Mouse (Mus musculus) cerebellum, adult 11 months (tissue): ENCODE results near the gene Pick1.
"Not testable (repeated sequence)": the region's sequence is repeated elsewhere in the genome, so short reads cannot be mapped to it uniquely, and the experiment has no call there.

Experiments
- DNase-seq: peaks from one replicate; pipeline ENCODE4 v3.0.0; 2022

The Pick1 gene

DNA sequence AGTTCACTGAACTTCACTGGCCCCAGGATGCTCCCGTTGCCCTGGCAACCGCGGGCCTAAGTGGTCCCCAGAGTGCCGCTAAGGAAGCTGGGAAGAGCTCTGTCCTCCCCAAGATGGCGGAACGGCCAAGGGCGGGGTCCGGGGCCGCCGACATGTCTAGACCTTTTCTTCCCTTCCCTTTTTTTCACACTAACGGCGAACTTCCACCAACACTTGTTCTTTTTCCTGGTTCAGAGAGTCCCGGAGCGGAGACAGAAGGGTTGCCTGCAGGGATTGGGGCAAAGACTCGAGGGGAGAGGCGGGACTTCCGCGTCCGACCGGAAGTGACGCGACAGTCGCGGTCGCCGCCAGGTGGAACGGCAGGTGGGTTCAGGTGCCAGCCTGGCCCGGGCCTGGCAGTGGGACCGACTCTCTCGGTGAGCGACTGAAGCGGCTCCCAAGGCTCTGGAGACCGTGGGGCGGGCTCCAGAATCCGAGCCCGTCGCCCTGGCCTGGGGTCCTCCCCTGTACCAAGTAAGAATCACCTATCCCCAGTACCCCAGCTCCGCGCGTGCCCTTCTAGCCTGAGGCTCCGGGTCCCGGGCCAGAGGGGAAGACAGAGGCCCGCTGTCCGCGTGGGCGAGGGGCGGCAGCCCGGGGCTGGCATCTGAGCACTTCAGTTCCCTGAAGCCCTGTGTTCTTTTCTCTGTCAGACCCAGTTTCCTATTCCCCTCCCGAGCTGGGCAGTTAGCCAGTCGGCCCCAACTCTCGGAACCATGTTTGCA, at the start of gene Pick1, which contains the start of gene Gm49486:
TSS of gene Pick1 (plus strand) at position 116 of the 764 bp plus-strand sequence.
TSS of gene Gm49486 (plus strand) at position 334 of the 764 bp plus-strand sequence.
- peak; percentile 92 for DNase-seq

DNA sequence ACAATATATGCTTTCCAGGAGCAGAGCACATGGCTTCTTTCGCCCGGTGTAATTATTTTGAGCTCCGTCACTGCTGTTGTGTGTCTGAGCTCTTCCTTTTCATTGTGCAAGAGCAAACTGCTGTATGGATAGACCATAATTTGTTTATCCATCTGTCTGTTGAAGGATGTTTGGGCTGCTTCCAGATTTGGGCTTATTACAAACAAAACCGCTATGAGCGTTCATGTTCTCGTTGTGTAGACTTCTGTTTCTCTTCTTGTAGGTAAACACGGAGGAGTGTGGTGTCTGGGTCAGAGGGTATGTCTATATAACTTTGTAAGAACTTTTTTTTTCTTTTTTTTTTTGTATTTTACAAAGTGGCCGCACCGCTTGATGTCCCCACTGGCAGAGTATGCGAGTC, 43.8 kb upstream of the Pick1 start:
- no peak for DNase-seq

DNA sequence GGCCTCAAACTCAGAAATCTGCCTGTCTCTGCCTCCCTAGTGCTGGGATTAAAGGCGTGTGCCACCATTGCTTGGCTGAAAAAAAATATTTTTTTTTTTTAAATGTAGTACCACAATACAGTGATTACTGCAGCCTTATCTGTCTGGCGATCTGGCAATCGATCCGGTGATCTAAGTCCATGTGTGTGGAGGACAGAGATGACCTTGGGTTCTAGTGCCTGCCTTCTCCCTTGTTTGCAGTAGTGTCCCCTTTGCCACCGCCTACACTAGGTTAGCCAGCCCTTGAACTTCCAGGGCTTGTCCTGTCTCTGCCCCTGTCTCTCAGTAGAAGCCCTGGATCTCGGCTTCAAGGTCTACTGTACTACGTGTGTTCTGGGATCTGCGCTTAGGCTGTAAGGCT, 41.2 kb upstream of the Pick1 start:
- DNase-seq: no peak

DNA sequence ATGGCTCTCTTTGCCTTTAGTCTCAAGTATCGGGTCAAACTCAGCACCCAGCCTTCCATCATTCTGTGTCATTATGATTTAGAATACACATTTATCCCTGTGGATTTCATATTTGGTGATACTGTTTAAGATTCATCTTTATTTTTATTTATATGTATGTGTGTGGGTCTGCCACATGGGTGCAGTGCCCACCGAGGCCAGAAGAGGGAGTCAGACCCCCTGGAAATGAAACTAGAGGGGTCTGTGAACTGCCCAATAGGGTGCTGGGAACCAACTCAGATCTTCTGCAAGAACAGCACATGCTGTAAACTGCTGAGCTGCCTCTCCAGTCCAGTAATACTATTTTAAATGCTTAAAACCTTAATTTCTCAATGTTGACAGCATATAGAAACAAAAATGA, 37.5 kb upstream of the Pick1 start:
- DNase-seq: no peak

DNA sequence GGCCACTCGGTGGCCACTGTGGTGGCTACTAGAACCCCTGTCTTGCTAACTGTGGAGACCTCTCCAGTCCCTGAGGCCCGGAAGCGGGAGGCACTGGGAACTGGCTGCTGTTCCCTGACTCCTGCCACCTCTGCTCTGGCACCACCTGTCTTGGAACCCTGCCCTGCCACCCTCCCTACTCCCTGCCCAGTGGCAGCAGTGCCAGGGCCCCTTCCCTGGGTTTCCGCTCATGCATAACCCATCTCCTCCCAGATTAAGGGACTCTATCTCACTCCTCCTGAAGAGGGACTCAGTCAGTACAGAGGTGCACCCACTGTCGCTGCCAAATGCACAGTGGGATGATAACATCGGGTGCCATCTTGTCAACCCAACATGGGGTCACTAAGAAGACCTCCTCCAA, 36.5 kb upstream of the Pick1 start:
- DNase-seq: no peak

DNA sequence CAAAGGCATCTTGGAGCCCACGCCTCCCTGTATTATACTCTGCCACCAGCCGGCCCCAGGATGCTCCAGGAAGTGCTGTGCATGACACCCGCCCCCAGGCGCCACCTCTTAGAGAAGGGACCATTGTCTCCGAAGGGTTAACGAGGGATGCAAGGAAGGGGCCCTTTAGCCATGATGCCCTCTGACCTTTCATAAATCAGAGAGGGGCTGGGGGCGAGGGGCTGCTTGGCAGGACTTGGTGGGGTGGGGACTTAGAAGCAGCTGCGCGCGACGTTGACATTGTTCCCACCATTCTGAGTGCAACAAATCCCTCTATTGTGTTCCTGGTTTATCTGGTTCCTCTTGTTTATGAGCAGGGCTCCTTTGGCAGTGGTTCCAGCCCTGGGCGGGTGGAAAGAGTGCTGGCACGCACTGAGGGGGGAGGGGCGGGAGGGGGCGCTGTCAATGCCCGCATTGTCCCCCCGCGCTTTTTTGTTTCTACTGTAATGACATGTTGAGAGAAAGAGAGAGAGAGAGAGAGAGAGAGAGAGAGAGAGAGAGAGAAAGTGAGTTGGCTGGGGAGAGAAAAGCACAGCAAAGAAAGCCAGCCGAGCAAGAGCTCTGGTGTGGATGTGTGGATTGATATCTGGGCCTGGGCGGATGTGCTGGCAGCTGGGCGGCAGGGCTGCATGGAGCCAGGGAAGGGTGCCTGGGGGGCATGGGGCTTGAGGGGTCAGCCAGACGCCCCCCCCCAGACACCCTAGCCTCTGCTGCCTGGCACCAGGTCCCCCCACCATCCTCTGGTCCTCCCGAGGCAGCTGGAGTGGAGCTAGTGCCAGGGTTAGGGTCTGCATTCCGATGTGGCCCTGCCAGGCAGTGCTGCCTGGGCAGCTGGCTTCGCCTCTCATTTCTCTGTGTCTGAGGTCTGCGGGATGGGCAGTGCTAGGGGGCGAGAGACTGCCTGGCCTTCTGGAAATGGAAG, 35.8 kb upstream of the Pick1 start:
- DNase-seq: no peak

DNA sequence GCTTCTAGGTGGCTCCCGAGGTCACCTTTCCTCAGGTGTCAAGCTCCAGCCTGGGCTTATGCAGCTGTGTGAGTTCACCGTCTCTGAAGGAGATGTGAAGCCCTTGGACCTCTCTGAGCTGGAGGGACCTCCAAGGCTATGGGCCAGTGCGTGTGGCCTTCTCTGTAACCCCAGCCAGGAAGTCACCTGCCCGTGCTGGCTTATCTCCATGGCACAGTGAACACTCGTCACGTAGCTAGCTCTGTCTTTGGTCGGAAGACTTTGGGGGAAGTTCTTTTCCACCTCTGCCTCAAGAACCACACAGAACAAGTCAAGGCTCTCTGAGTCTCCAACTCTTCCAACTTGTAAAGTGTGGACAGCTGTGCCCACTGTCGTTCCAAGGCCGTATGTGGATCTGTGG, 34.9 kb upstream of the Pick1 start:
- no peak for DNase-seq

DNA sequence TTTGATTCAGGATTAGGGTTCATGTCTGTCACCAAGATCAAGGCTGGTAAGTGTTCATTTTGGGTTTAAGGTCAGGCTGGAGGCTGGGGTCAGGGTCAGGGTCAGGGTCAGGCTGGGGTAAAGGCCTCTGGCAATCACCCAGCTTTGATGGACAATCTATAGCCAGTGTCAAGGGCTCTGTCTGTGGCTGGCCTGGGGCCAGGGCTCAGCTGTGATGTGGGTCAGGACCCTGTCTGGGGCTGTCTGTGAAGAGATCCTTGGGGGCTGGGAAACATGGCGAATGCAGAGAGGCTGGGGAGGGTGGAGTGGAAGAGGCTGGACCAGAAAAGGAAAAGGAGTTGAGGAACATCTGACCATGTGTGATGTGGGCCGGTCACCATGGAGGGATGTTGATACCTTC, 34.0 kb upstream of the Pick1 start:
- DNase-seq: no peak

DNA sequence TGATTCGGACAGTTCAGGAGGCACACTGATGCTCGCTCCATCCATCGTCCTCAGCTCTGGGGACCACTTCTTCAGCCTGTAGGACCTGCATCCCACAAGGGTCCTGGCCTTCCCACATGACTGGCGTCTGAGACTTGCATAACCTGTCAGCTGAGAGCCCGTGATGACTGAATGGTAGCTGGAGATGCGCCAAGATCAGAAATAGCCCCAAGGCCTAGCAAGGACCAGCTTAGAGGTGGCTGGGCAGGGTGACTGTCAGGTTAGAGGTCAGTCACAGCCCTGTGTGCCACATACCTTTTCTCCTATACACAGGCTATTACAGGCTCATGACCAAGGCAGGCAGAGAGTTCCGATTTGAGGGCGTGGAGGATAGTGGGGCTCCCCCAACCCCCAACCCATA, 33.5 kb upstream of the Pick1 start:
- DNase-seq: no peak

DNA sequence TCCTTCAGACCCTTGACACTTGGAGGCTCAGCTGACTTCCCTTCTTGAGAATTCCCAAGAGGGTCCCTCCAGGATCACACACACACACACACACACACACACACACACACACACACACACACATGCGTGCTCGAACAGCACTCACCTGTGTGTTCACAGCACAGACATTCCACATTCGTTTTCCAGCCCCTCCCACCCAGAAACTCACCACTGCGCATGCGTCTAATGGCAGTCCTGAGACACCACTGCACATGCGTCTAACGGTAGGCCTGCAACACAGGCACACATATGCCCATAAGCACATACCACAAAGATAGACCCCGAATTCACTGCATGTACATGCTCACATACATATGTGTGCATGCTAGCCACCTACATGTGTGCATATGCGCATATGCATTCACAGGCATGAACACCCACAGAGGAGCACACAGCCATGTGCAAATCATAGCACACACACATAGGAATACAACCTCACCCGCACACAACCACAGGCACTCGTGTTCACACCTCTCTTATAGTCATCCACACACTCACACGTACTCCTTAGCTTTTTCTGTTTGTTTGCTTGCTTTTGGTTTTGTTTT, 29.5 kb upstream of the Pick1 start:
- DNase-seq: no peak

DNA sequence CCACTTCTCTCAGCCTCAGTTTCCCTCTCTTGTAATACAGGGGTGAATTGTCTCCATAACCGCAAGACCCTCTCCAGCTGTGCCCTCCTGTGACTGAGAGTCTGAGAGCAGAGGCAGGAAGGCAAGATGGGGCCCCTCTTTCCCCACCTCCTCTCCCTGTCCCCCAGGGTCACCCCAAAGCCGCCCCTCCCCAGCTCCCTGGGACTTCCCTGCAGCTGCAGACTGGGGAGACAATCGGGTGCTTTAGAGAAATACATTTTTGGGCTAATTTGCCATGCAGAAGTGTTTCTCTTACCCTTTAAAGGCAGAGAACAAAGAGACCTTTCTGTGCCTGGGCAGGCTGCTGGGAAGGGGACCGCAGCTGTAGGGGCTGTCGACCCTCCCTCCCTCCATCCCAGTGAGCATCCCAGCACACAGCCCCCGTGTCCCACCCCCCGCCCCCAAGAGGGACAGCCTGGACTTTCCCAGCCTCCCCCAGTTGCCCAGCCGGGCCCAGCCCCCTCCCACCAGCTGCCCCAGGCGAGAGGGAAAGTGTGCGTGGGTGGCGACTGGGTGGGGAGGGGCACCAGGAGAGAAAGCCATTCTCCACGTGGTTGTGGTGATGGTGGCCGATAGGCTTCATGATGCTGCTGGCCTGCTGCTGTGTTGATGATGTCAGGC, 27.4 kb upstream of the Pick1 start:
- DNase-seq: no peak

DNA sequence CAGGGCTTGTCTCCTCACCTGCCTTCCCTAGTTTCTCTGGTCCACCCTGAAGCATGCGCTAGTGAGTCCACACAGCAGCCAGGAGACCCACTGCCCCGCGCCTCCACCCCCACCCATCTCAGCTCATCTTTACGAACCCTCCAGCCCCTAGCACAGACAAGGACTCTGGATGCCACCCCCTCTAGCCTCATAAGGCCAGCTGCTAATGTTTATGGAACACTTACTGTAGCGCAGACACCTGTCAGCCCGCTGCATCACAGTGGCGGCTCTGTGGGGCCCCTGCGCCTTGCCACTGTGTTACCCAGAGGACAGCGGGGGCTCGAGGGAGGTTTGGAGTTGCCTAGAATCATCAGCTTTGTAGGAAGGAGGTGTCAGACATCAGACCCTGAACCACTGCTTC, 26.4 kb upstream of the Pick1 start:
- DNase-seq: no peak

DNA sequence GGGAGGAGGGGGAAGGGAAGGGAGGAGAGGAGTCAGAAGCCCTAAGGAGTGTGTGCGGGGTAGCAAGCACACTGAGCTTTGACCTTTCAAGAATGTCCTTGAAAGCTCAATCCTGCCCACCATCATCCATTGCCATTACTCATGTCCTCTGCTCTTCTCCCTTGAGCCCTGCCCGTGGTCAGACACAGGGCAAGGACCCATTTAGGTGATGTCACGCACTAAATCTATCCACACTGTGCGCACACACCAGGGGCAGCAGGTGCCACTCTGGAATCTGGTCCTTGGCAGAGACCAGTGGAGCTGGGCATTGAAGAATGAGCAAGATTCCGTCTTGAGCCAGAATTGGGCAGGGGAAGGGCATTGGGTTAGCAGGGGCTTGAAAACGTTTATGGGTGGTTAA, 20.8 kb upstream of the Pick1 start:
- no peak for DNase-seq

DNA sequence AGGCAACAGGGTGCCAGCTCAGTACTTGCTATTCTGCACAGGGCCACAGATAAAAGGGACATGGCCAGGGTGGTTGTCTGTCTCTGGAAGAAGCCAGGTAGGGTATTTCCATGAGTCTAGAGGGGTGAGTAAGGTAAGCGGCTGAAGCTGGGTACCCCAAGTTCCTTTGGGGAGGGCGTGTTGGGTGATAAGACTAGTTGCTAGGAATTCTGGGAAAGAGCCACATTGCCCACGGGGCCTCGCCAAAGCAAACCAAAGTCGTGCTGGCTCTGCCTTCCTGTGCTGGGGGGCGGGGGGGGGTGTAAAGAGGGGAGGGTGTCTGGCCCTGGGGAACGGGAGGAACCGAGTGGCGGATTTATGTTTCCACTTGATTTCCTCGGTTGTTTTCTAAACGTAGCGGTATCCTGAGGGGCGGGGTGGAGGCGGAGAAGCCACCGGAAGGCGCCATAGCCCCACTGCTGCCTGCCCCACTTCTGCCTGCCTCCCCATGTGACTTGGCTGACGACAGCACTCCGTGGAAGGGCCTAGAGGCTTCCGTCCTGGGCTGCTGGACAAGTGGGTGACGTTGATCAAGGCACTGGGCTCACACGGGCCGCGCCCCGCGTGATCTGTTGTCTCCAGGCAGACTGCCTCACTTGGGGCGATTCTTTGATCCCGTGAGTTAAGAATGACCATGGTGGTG, 20.1 kb upstream of the Pick1 start:
- DNase-seq: no peak

DNA sequence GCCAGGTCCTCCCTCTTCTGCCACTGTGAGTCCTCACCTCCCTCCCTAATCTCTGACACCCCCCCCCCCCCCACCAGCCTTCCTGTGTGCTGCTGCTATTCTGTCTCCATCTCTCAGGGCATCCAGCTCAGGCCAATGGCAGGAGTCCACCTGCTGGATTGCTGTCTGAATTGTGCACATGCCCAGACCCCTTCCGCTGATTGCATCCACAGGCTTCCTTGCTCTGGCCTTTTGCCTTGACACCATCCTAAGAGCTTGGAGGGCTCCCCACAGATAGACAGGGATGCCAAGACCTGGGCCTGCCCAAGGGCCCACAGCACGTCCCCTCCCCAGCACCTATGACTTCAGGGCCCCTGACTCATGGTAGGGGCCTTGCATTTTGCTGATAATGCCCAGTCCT, 18.6 kb upstream of the Pick1 start:
- DNase-seq: no peak

DNA sequence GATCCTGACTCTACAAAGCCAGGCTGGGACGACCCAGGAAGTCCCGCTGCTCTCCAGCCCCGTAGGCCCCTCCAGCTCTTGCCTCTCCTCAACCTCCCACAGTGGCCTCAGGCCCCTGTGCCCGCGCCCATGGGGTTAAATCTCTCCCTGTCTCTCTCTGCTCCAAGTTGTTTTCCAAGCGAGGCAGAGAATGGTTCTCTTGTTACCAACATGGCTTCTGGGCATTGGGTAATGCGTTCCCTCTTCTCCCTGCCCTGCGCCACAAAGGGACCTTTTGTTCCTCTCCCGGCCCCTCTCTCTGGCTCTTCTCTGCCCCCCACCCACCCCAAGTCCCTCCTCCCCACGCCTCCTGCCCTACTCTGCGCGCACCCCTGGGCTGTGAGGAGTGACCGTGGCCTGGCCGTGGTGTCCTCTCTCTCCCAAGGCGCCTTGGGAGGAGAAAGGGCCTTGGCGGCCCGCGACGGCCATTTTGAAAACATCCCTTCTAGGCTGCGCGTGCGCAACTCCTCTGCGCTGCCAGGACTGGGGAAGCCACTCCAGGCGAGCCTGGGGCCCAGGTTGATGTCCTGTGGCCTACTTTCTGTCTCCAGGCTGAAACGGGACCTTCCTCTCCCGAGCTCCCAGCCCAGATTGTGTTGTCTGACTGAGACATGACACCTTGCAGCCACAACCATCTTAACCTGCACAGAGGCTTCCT, 16.1 kb upstream of the Pick1 start:
- no peak for DNase-seq

DNA sequence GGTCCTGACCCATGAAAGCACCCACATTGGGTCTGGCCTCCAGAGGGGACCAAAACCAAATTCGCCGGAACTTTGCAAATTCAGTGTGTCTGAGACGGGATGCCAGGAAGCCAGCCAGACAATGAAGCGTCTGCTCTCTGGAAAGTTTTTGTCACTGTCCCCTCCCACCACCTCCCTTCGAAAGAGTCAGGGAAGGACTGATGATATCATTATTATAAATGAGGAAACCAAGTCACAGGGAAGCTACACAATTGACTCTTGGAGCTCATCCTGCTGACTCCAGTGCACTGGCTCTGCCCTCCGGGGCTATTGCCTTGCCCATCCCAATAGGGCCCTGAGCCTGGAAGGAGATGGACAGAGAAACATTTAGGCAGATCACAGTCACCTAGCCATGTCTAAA, 15.4 kb upstream of the Pick1 start:
- DNase-seq: no peak

DNA sequence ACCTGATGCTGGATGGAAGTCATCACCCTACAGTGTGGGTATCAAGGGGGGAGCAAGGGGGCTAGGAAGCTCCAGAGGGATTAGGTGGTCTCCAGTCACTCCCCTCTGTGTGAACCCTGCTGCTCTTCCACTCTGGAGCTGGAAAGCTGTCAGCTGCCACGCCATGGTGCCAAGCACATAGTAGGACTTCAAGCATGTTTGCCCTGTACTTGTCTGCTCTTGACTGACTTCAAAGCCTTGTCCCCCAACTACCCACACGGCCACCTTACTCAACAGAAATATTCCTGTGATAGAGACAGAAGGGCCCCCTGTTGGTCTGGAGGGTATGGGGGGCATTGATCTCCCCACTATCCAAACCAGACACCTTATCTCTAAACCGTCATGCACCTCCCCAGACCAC, 12.8 kb upstream of the Pick1 start:
- DNase-seq: no peak

DNA sequence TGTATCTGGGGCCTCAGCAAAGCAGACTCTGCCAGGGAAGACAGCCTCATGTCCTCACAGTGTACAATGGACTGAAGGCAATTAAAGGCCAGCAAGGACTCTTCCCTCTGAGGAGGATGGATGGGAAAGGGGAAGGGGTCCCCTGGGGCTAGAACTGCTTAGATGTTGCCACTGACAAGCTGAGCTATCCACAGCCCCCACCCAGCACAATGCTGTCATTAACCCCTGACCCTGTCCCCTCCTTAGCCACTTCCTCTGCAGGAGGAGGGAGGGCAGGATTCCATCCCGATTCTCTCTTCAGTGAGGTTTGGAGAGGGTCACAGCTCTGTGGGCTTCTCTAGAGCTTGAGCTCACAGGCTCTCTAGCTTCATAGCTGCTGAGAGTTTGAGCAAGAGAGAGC, 9.4 kb upstream of the Pick1 start:
- DNase-seq: no peak

DNA sequence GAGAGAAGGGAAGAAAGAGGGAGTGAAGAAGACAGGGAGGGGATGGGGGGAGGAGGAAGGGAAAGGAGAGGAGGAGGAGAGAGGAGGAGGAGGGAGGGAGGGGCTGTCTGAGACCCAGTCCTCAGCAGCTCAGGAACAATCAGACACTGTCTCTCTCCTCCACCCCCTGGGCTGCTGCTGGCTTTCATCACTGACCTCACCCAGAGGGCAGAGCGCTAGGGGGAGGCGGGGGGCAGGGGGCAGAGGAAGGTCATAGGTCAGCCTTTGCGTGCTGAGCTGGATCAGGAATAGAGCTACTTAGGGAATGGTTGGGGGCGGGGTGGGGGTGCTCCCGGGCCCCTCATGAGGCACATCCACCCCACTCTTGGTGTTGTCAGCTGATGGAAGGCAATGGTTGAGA, 5.3 kb upstream of the Pick1 start:
- no peak for DNase-seq

DNA sequence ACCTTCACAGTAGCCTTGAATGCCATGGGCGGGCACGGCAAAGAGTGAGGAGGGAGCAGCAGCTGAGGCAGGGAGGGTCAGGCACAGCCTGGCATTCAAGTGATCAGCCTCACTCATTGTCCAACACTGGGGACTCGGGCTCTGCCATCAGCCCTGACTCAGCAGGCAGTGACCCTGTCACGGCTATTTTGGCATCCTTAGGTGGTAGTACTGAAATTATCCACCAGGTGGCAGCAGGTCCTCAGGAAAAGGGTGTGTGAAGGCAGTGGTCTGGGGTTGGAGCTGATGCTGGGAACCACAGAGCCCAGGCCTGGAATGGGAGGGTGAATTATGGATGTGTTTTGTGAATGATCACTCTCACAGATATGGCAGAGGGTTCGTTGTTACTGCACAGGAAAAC, 4.3 kb upstream of the Pick1 start:
- peak; percentile 83 for DNase-seq

DNA sequence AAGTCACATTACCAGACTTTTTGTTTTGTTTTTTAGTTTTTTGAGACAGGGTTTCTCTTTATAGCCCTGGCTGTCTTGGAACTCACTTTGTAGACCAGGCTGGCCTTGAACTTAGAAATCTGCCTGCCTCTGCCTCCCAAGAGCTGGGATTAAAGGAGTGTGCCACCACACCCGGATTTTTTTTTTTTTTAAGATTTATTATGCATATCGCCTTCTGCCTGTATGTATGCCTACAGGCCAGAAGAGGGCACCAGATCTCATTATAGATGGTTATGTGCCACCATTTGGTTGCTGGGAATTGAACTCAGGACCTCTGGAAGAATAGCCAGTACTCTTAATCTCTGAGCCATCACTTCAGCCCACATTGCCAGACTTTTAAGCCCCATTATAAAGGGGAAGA, 3.2 kb upstream of the Pick1 start:
- DNase-seq: not testable (repeated sequence)
